Mouse (Mus musculus) liver, embryonic 14.5 days (tissue): ENCODE measurements around the gene Tbcel. TPM values are rescaled to one million over a fixed set of nuclear protein-coding genes. Genes with fewer than 3 reads are reported as not detected.

ENCODE experiments used
- ATAC-seq: fragments of 200-750 bp; cut with Nextera tagmentation; 2 replicates; pipeline ENCODE4 v1.8.0; 2017; ENCODE audit warnings: moderate number of reproducible peaks, mild to moderate bottlenecking, moderate library complexity; ENCODE audit not compliant: insufficient read depth
- DNase-seq, 3 experiments: peaks; one replicate each; pipeline ENCODE4 v3.0.0-alpha.2; 2012 to 2013; ENCODE audit warnings: low read depth in 3 of 3, low spot score in 3 of 3
- H3K27ac ChIP-seq: fragments of 300-500 bp; sonication (generic); 2 replicates; pipeline ENCODE4 v1.5.1; 2014; ENCODE audit warnings: moderate library complexity, mild to moderate bottlenecking, control low read depth, inconsistent platforms
- H3K27me3 ChIP-seq: fragments of 300-500 bp; sonication (generic); 2 replicates; pipeline ENCODE4 v1.6.1; 2014; ENCODE audit warnings: mild to moderate bottlenecking, low read length, moderate library complexity; ENCODE audit not compliant: control insufficient read depth, insufficient read depth
- H3K36me3 ChIP-seq: fragments of 300-500 bp; sonication (generic); replicated peaks from 2 replicates; pipeline ENCODE4 v1.6.1; 2014; ENCODE audit warnings: low read depth; ENCODE audit not compliant: control insufficient read depth, insufficient read depth
- H3K4me1 ChIP-seq, 2 experiments: fragments of 200-500 bp in 1 of 2; fragments of 300-500 bp in 1 of 2; sonication (generic) in 1 of 2; replicated peaks; 2 replicates each; pipeline ENCODE4 v1.6.1; 2012 to 2014; ENCODE audit warnings: antibody characterized with exemption in 1 of 2, inconsistent platforms in 1 of 2, low read length in 1 of 2; ENCODE audit not compliant: control insufficient read depth in 2 of 2, insufficient read depth in 2 of 2
- H3K4me2 ChIP-seq: fragments of 300-500 bp; sonication (generic); 2 replicates; pipeline ENCODE4 v1.6.1; 2014; ENCODE audit warnings: low read depth, mild to moderate bottlenecking, control low read depth, moderate library complexity
- H3K4me3 ChIP-seq, 2 experiments: fragments of 200-500 bp in 1 of 2; fragments of 300-500 bp in 1 of 2; sonication (generic) in 1 of 2; 2 replicates each; pipeline ENCODE4 v1.5.1; 2012 to 2014; ENCODE audit warnings: low read depth in 2 of 2, low read length in 2 of 2, mild to moderate bottlenecking in 2 of 2, control low read depth in 1 of 2, inconsistent platforms in 1 of 2, moderate library complexity in 1 of 2; ENCODE audit not compliant: insufficient read depth in 1 of 2
- H3K9ac ChIP-seq: fragments of 300-500 bp; sonication (generic); replicated peaks from 2 replicates; pipeline ENCODE4 v1.6.1; 2014; ENCODE audit warnings: mild to moderate bottlenecking, control low read depth, moderate library complexity
- H3K9me3 ChIP-seq: fragments of 300-500 bp; sonication (generic); 2 replicates; pipeline ENCODE4 v1.6.1; 2016; ENCODE audit warnings: low read length, mixed read lengths; ENCODE audit not compliant: control insufficient read depth
- CTCF ChIP-seq: IDR thresholded peaks from 2 replicates; pipeline ENCODE4 v1.5.1; 2016; ENCODE audit warnings: antibody characterized with exemption, low read depth, control low read depth
- EP300 ChIP-seq: IDR thresholded peaks from 2 replicates; pipeline ENCODE4 v1.6.1; 2016; ENCODE audit warnings: antibody characterized with exemption, low read depth
- WGBS: fragments of 180-500 bp; shearing (Covaris S2); extraction: QIAGEN DNeasy Blood & Tissue Kit; methylation state at CpG from one replicate; pipeline ENCODE4 v1.1.7; 2014; ENCODE audit not compliant: insufficient replicate concordance; 5-methylcytosine and 5-hydroxymethylcytosine counted together
- polyA plus RNA-seq, 2 experiments: library from polyadenylated mRNA; depleted of rRNA in 1 of 2; stranded (reverse) in 1 of 2; unstranded in 1 of 2; fragments of >200 nt; fragmentation: Nextera tagmentation in 1 of 2; extraction: Ambion mirVana in 1 of 2; gene quantifications; 2 replicates each; pipeline versions ENCODE4 v1.2.1 to v1.2.3; 2012 to 2014

Gene Tbcel
- polyA plus RNA-seq, 2 experiments = 11.3 to 19.7 TPM

GRCm38 (mm10) chr9:42426661-42427358 is 80.8 kb downstream of the Tbcel start:
- Histone ChIP-seq H3K4me3 (no peak overlapping the region), H3K9me3 (no peaks in the 10 kb centered on the region), H3K27me3 (no peaks in the 10 kb centered on the region), H3K36me3 (peaks cover 27% of the 10 kb centered on the region), H3K9ac (no peak overlapping the region; the same call in 1 of the 2 replicates), H3K4me2 (no peak overlapping the region), H3K27ac (no peak overlapping the region), H3K4me1 (peaks cover 0 to 8% of the 10 kb centered on the region in 2 experiments; a peak in 2 of 4 replicates)
- no peak for TF ChIP-seq CTCF
- no peak for TF ChIP-seq EP300
- ATAC-seq (no peak), DNase-seq (no peak)
- 68% methylated on average over 10 of the region's 10 CpGs for WGBS

GRCm38 (mm10) chr9:42423649-42424048 is 84.0 kb downstream of the Tbcel start:
- H3K27ac ChIP-seq = no peak overlapping the region
- peaks cover 0 to 8% of the 10 kb centered on the region in 2 experiments; a peak in 2 of 4 replicates for H3K4me1 ChIP-seq
- no peak overlapping the region for H3K9ac ChIP-seq
- WGBS = 44% methylated on average over 2 of the region's 2 CpGs
- H3K27me3 ChIP-seq = no peaks in the 10 kb centered on the region
- TF ChIP-seq CTCF (no peak), EP300 (no peak)
- H3K4me2 ChIP-seq = no peak overlapping the region
- DNase-seq (no peak), ATAC-seq (no peak)
- peaks cover 9% of the 10 kb centered on the region for H3K36me3 ChIP-seq
- no peak overlapping the region for H3K4me3 ChIP-seq
- H3K9me3 ChIP-seq = no peaks in the 10 kb centered on the region

DNA sequence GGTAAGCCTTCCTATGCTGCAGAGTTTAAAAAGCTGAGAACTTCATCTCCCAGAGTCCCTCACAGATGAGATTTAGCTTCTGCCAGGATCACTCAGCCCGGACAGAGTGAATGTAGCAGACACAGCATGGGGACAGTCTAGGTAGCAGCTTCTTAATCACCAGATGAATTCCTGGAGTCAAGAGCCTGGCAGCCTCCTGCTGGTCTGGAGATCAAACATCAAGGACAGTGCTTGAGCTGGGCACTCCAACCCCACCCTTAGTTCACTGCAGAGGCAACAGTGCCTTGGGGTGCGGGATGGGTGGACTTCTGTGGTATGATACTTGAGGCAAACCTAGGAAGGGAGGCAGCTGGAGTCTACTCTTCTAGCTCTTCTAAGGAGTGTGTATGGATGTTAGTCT is 87.9 kb downstream of the Tbcel start:
- Histone ChIP-seq H3K9me3 (no peaks in the 10 kb centered on the region), H3K4me2 (no peak overlapping the region), H3K27ac (no peak overlapping the region), H3K36me3 (peaks cover 3% of the 10 kb centered on the region), H3K27me3 (no peaks in the 10 kb centered on the region), H3K4me3 (no peak overlapping the region), H3K9ac (no peak overlapping the region), H3K4me1 (peaks cover 0 to 2% of the 10 kb centered on the region in 2 experiments; a peak in 1 of 4 replicates)
- no peak for ATAC-seq
- no peak for DNase-seq
- 77% methylated on average over 2 of the region's 2 CpGs for WGBS
- no peak for TF ChIP-seq EP300
- TF ChIP-seq CTCF = no peak

GRCm38 (mm10) chr9:42418786-42419185 is 88.8 kb downstream of the Tbcel start:
- no peaks in the 10 kb centered on the region for H3K27me3 ChIP-seq
- DNase-seq (no peak), ATAC-seq (no peak)
- H3K4me1 ChIP-seq = peaks cover 0 to 2% of the 10 kb centered on the region in 2 experiments; a peak in 1 of 4 replicates
- no peak overlapping the region for H3K9ac ChIP-seq
- H3K9me3 ChIP-seq = no peaks in the 10 kb centered on the region
- H3K36me3 ChIP-seq = peaks cover 3% of the 10 kb centered on the region
- no peak overlapping the region for H3K4me2 ChIP-seq
- TF ChIP-seq EP300 (no peak), CTCF (no peak)
- H3K4me3 ChIP-seq = no peak overlapping the region
- H3K27ac ChIP-seq = no peak overlapping the region
- 72% methylated on average over 5 of the region's 5 CpGs for whole genome bisulfite sequencing

GRCm38 (mm10) chr9:42417352-42417952 is 90.2 kb downstream of the Tbcel start:
- TF ChIP-seq EP300 = no peak
- TF ChIP-seq CTCF = no peak
- Histone ChIP-seq H3K27ac (no peak overlapping the region), H3K9ac (no peak overlapping the region), H3K4me3 (no peak overlapping the region), H3K4me2 (no peak overlapping the region), H3K4me1 (no peaks in the 10 kb centered on the region), H3K27me3 (no peaks in the 10 kb centered on the region), H3K9me3 (no peaks in the 10 kb centered on the region), H3K36me3 (peaks cover 3% of the 10 kb centered on the region)
- WGBS = 77% methylated on average over 12 of the region's 12 CpGs
- no peak for DNase-seq
- no peak for ATAC-seq
